Mouse (Mus musculus) neural tube, embryonic 15.5 days (tissue): ENCODE measurements around the gene Paqr4. TPM values are rescaled to one million over a fixed set of nuclear protein-coding genes. Genes with fewer than 3 reads are reported as not detected.
"Not testable (repeated sequence)": the region's sequence is repeated elsewhere in the genome, so short reads cannot be mapped to it uniquely, and the experiment has no call there.

Experiments used
- ATAC-seq: fragments of 200-750 bp; cut with Nextera tagmentation; 2 replicates; pipeline ENCODE4 v1.8.0; 2017; ENCODE audit warnings: mild to moderate bottlenecking, moderate TSS enrichment, moderate library complexity; ENCODE audit not compliant: low FRiP score
- H3K27ac ChIP-seq: fragments of 300-500 bp; sonication (generic); replicated peaks from 2 replicates; pipeline ENCODE4 v1.5.1; 2015; ENCODE audit warnings: mild to moderate bottlenecking, inconsistent platforms
- H3K27me3 ChIP-seq: fragments of 300-500 bp; sonication (generic); replicated peaks from 2 replicates; pipeline ENCODE4 v1.6.1; 2015; ENCODE audit warnings: inconsistent platforms
- H3K36me3 ChIP-seq: fragments of 300-500 bp; sonication (generic); 2 replicates; pipeline ENCODE4 v1.6.1; 2015; ENCODE audit warnings: inconsistent platforms
- H3K4me1 ChIP-seq: fragments of 300-500 bp; sonication (generic); 2 replicates; pipeline ENCODE4 v1.6.1; 2015; ENCODE audit warnings: inconsistent platforms
- H3K4me2 ChIP-seq: fragments of 300-500 bp; sonication (generic); 2 replicates; pipeline ENCODE4 v1.6.1; 2015; ENCODE audit warnings: inconsistent platforms, mild to moderate bottlenecking, moderate library complexity
- H3K4me3 ChIP-seq: fragments of 300-500 bp; sonication (generic); replicated peaks from 2 replicates; pipeline ENCODE4 v1.5.1; 2015; ENCODE audit warnings: mild to moderate bottlenecking, inconsistent platforms
- H3K9ac ChIP-seq: fragments of 300-500 bp; sonication (generic); replicated peaks from 2 replicates; pipeline ENCODE4 v1.6.1; 2015; ENCODE audit warnings: mild to moderate bottlenecking, inconsistent platforms
- H3K9me3 ChIP-seq: fragments of 300-500 bp; sonication (generic); replicated peaks from 2 replicates; pipeline ENCODE4 v1.6.1; 2016; ENCODE audit warnings: inconsistent platforms
- WGBS: fragments of 180-500 bp; shearing (Covaris S2); methylation state at CpG from one replicate; pipeline ENCODE4 v1.1.7; 2015; ENCODE audit warnings: mixed read lengths; 5-methylcytosine and 5-hydroxymethylcytosine counted together
- polyA plus RNA-seq: library from polyadenylated mRNA; unstranded; fragments of >200 nt; fragmentation: Nextera tagmentation; extraction: Ambion mirVana; gene quantifications from 2 replicates; pipeline ENCODE4 v1.2.1, GENCODE M21; 2015

Paqr4 gene
- polyA plus RNA-seq: 53.0 and 60.0 TPM in 2 replicates

DNA sequence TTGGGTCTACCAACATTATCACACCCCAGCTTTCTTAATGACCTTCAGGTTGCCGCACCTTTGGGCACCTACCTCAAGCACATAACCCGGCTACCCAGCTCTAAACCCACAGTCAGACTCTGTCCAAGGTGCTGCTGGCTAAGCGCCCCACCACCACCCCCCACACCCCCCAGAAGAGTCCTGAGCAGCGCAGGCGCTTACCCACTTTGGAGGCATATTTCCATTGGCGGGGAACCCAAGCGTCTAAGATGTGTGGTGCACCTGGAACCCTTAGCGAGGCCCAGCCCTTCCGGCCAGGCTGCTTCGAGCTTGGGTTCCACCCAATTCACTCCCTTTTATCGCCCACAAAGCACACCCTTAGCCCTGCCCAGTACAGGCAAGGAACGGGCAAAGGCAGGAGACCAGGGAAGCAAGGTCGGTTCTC lies at the start of gene Paqr4:
Paqr4 (minus strand) TSS at position 270 of the 424 bp plus-strand sequence.
- 8% methylated on average over 13 of the region's 13 CpGs for WGBS
- peak; percentile 23 for ATAC-seq
- Histone ChIP-seq H3K9me3 (no peaks in the 10 kb centered on the region), H3K27me3 (peaks cover 49% of the 10 kb centered on the region), H3K4me3 (peak within 1 kb of the TSS; percentile 84), H3K27ac (peak within 1 kb of the TSS; percentile 85), H3K4me1 (peaks cover 52% of the 10 kb centered on the region), H3K9ac (peak within 1 kb of the TSS; percentile 81), H3K4me2 (peak within 1 kb of the TSS; percentile 84), H3K36me3 (peaks cover 21% of the 10 kb centered on the region)

DNA sequence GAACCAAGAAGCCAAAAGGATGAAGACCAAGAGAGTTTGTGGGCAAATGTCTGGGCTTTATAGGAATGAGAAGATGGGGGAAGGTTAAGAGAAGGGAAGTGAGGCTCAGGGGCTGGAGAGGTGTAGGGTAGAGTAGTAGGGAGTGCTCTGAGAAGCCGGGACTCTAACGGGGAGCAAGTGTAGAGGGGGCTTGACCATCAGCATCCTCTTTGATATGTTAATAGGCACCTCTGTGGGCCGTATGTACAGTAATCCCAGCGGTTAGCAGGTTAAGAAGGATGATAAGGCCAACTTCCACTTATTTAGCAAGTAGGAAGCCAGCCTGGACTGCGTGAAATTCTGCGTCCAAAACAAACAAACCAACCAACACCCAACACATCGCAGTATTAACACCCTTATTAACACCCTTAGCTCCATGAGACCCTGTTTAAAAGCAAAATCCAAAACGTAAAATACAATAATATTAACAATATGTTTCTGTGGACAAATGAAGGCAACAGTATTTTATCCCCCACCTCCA lies 49.1 kb upstream of the Paqr4 start:
- H3K9me3 ChIP-seq: no peaks in the 10 kb centered on the region
- H3K4me3 ChIP-seq: peak overlapping the region; percentile 45
- ATAC-seq: no peak
- H3K4me1 ChIP-seq: peaks cover 49% of the 10 kb centered on the region
- H3K4me2 ChIP-seq: peak overlapping the region; percentile 71
- peaks cover 2% of the 10 kb centered on the region; the same call in 1 of the 2 replicates for H3K36me3 ChIP-seq
- H3K9ac ChIP-seq: peak overlapping the region; percentile 77
- 18% methylated on average over 8 of the region's 8 CpGs for WGBS
- H3K27ac ChIP-seq: peak overlapping the region; percentile 91
- no peaks in the 10 kb centered on the region for H3K27me3 ChIP-seq

DNA sequence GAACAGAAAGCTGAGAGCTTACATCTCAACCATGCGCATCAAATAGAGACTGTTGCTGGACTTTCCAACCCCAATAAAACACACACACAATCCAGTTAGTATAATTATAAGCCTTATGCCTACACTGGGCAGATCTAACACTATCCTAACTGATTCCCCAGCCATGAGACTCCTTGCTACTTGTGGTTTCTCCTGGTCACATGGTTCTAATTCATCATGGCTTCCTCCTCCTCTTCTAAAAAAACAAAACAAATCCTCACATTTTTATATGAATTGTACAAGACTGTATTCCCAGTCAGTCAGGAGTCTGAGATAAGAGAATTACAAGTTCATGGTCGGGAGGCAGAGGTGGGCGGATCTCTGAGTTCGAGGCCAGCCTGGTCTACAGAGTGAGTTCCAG lies 48.3 kb upstream of the Paqr4 start:
- Histone ChIP-seq H3K9me3 (no peaks in the 10 kb centered on the region), H3K4me1 (peaks cover 53% of the 10 kb centered on the region), H3K27ac (no peak overlapping the region), H3K4me3 (no peak overlapping the region), H3K27me3 (no peaks in the 10 kb centered on the region), H3K36me3 (peaks cover 2% of the 10 kb centered on the region; the same call in 1 of the 2 replicates), H3K9ac (no peak overlapping the region), H3K4me2 (no peak overlapping the region)
- 95% methylated on average over 4 of the region's 4 CpGs for whole genome bisulfite sequencing
- no peak for ATAC-seq

DNA sequence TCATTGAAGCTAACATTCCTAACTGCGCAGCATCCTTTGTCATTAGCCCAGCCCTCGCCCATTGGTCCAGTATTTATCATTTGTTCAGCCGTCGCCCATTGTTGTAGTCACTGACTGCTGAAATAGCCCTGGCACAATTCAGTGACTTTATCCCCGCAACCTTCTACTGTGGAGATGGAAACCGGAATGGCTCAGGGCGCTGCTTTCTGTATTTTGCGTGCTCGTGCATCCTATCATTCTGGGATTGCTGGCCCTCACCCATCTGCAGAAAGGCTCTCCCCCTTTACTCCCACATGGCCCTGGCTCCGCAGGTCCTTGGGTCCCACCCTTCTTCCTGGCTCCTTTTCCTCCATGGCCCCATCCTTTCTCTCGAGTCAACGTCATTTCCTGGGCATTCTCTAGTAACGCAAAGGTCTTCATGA lies 45.9 kb upstream of the Paqr4 start:
- H3K9ac ChIP-seq: peak overlapping the region; percentile 55
- H3K27me3 ChIP-seq: no peaks in the 10 kb centered on the region
- peak overlapping the region; percentile 95 for H3K27ac ChIP-seq
- H3K9me3 ChIP-seq: no peaks in the 10 kb centered on the region
- H3K4me1 ChIP-seq: peaks cover 40% of the 10 kb centered on the region
- 7% methylated on average over 13 of the region's 13 CpGs for WGBS
- H3K4me2 ChIP-seq: peak overlapping the region; percentile 75
- H3K36me3 ChIP-seq: no peaks in the 10 kb centered on the region
- peak overlapping the region; percentile 72 for H3K4me3 ChIP-seq
- ATAC-seq: peak; percentile 72

DNA sequence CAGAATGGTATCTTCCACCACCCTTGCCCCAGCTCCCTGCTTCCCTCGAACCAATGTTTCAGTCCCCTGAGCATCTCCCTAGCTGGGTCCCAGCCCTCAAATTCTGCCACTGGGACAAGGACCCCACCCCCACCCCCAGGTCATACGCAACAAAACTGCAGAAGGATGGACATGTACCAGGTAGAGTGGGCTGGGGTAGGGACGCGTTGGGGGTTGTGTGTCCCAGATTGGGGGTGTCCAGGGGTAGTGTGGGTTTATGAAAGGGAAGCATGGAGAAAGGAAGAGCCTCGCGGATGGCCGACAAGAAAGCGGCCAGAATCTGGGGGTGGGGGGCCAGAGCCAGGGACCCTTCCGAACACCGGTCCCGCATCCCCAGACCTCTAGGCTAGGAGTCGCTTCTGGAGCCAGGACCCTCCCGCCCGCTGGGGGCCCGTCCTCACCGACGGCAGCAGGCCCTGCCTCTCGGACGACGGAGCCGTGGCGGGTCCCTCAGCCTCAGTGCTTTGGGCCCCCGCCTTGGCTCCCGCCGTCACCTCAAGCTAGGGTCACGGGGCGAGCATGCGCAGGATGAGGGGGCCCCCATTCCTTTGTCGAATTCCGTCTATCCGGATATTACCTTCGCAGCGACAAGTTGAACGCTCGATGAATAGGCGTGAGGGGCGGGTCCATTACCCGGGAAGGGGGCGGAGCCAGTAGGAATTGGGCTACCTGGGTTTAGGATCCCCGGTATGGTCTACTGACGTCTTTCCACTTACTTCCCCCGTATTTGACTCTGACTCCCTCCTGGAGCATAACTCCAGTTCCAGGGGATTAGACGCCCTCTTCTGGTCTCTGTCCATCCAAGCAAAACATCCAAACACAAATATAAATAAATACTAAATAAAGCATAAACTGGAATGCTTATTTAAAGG lies 45.1 kb upstream of the Paqr4 start, which contains the start of gene Flywch2:
Flywch2 (minus strand) TSS at position 521 of the 911 bp plus-strand sequence.
- WGBS: 1% methylated on average over 43 of the region's 43 CpGs
- no peaks in the 10 kb centered on the region for H3K36me3 ChIP-seq
- peak within 1 kb of the TSS; percentile 95 for H3K27ac ChIP-seq
- peak within 1 kb of the TSS; percentile 82 for H3K9ac ChIP-seq
- H3K4me1 ChIP-seq: peaks cover 33% of the 10 kb centered on the region
- H3K27me3 ChIP-seq: no peaks in the 10 kb centered on the region
- H3K9me3 ChIP-seq: no peaks in the 10 kb centered on the region
- peak; percentile 92 for ATAC-seq
- peak within 1 kb of the TSS; percentile 75 for H3K4me2 ChIP-seq
- peak within 1 kb of the TSS; percentile 72 for H3K4me3 ChIP-seq

DNA sequence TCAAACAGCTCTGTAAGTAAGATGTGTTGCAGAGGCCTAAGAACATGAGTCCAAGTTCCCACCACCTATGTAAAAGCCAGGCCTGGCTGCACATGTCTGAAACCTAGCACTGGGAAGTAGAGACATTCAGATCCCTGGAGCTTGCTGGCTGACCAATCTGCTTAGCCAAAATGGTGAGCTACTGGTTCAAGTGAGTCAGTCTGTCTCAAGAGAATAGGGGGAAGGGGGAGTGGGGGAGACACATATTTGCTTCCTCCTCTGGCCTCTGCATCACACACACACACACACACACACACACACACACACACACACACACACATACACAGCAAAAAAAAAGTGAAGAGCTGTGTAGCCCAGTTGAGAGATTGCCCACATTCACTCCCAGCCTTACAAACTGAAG lies 42.7 kb upstream of the Paqr4 start:
- ATAC-seq: no peak
- Histone ChIP-seq H3K36me3 (peaks cover 6% of the 10 kb centered on the region; the same call in 1 of the 2 replicates), H3K9ac (no peak overlapping the region), H3K4me3 (no peak overlapping the region), H3K4me2 (no peak overlapping the region), H3K27me3 (no peaks in the 10 kb centered on the region), H3K9me3 (no peaks in the 10 kb centered on the region), H3K27ac (no peak overlapping the region), H3K4me1 (peaks cover 18% of the 10 kb centered on the region)

DNA sequence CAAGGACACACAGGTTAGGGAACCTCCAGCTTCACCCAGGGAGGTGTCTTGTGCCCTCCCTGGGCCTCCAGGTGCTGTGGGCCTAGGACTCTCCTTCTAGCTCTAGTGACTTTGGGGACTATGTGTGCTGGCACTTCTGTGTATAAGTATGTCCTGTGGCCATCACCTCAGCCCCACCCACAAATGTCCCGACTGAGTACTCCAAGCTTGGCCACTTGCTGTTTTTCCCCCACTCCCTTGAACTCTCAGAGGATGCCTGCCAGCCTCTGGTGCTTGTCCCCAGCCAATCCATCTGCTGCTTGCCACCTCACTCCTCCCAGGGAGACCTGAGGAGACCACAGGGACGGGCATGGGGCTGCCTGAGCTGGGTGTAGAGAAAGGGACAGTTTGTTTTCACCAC lies 37.8 kb upstream of the Paqr4 start:
- no peak overlapping the region for H3K27ac ChIP-seq
- no peak overlapping the region for H3K9ac ChIP-seq
- H3K27me3 ChIP-seq: no peaks in the 10 kb centered on the region
- H3K4me3 ChIP-seq: no peak overlapping the region
- H3K4me2 ChIP-seq: no peak overlapping the region
- ATAC-seq: no peak
- H3K9me3 ChIP-seq: no peaks in the 10 kb centered on the region
- H3K36me3 ChIP-seq: peaks cover 6% of the 10 kb centered on the region; the same call in 1 of the 2 replicates
- WGBS: 72% methylated on average over 2 of the region's 2 CpGs
- peaks cover 5% of the 10 kb centered on the region; the same call in 1 of the 2 replicates for H3K4me1 ChIP-seq

DNA sequence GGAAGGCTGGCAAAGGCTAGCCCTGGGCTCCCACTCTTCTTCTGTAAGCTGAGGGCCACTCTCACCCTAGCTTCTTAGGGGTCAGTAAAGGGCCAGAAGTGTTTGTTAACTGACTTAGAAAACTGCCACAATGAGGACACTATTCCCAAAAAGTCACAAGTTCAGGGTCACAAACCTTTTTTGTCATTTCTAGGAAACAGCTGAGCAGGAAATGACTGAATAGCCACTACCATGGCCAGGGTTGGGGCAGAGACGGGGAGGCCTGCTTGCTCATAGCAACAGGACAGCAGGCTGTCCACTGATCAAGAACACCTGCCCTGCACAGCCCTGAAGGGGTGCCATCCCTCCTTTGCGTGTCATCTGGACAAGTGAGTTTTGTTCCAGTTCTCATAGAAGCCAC lies 36.5 kb upstream of the Paqr4 start:
- peaks cover 6% of the 10 kb centered on the region; the same call in 1 of the 2 replicates for H3K36me3 ChIP-seq
- H3K9me3 ChIP-seq: no peaks in the 10 kb centered on the region
- peaks cover 13% of the 10 kb centered on the region for H3K4me1 ChIP-seq
- WGBS: 85% methylated on average over 2 of the region's 2 CpGs
- H3K9ac ChIP-seq: no peak overlapping the region
- H3K4me2 ChIP-seq: no peak overlapping the region
- no peak overlapping the region for H3K4me3 ChIP-seq
- ATAC-seq: no peak
- H3K27ac ChIP-seq: no peak overlapping the region
- H3K27me3 ChIP-seq: no peaks in the 10 kb centered on the region

DNA sequence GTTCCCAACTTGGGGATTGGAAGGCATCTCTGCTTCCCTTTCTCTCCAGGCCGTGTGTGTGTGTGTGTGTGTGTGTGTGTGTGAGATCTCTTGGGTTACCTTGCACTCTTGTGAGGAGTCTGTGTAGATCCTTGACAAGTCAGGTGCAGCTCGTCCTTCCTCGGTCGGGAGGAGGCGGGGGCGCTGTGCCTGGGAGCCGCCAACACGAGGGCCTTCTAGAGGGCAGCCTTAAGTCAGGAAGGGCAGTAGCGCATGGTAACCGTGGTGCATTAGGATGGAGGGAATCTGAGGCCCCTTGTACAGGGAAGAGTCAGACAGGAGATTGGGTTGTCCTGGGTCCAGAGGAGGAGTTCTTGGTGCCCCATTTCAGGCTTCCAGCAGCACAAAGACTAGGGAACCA lies 35.5 kb upstream of the Paqr4 start:
- ATAC-seq: no peak
- Histone ChIP-seq H3K9ac (no peak overlapping the region), H3K27me3 (no peaks in the 10 kb centered on the region), H3K27ac (no peak overlapping the region), H3K36me3 (peaks cover 6% of the 10 kb centered on the region; the same call in 1 of the 2 replicates), H3K4me3 (no peak overlapping the region), H3K4me1 (peaks cover 16% of the 10 kb centered on the region), H3K4me2 (no peak overlapping the region), H3K9me3 (no peaks in the 10 kb centered on the region)
- 79% methylated on average over 10 of the region's 10 CpGs for WGBS

DNA sequence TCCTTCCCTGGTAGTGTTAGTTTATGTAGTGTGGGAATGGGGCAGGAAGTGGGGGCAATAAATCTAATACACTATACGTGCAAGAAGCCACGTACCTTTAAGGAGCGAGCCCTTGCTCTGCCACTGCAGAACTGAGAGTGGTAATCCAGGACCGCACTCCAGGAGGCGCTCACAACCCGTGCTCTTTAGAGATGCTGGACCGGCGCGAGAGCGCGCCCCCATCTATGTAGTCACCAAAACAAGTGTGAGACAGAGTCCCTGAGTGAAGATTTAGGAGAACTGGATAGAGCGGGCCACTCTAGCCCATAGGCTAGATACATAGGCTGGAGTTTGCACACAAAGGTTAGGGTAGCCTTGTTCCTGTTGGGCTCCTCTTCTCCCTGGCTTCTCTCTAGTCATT lies 33.4 kb upstream of the Paqr4 start:
- Histone ChIP-seq H3K36me3 (peaks cover 6% of the 10 kb centered on the region), H3K27ac (no peak overlapping the region), H3K4me3 (no peak overlapping the region), H3K4me1 (peaks cover 32% of the 10 kb centered on the region), H3K9me3 (no peaks in the 10 kb centered on the region), H3K4me2 (peak overlapping the region; percentile 17; the same call in 1 of the 2 replicates), H3K9ac (no peak overlapping the region), H3K27me3 (no peaks in the 10 kb centered on the region)
- WGBS: 3% methylated on average over 12 of the region's 12 CpGs
- ATAC-seq: no peak

DNA sequence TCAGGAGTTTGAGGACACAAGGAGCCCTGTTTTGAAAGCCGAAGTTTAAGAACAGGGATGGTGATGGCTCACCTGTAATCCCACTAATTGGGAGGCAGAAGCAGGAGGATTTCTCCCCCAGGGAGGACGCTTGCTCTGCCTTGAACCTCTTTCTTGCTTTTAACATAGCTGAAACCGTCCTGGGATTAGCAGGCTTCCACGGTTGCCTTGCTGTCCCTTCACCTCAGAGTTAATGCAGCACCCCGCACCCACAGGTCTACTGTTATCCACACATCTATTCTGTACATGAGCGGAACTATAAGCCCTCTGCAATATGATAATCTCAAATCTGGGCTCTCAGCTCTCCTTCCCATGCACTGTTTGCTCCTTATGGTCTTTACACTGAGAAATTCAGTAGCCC lies 33.0 kb upstream of the Paqr4 start:
- H3K36me3 ChIP-seq: peaks cover 5% of the 10 kb centered on the region; the same call in 1 of the 2 replicates
- H3K4me2 ChIP-seq: 0 out of 2 replicates have a peak overlapping the region, but pooled peaks have one; percentile 17
- H3K4me1 ChIP-seq: peaks cover 36% of the 10 kb centered on the region
- no peaks in the 10 kb centered on the region for H3K9me3 ChIP-seq
- no peaks in the 10 kb centered on the region for H3K27me3 ChIP-seq
- 77% methylated on average over 6 of the region's 6 CpGs for WGBS
- ATAC-seq: no peak
- no peak overlapping the region for H3K4me3 ChIP-seq
- no peak overlapping the region for H3K27ac ChIP-seq
- no peak overlapping the region for H3K9ac ChIP-seq

DNA sequence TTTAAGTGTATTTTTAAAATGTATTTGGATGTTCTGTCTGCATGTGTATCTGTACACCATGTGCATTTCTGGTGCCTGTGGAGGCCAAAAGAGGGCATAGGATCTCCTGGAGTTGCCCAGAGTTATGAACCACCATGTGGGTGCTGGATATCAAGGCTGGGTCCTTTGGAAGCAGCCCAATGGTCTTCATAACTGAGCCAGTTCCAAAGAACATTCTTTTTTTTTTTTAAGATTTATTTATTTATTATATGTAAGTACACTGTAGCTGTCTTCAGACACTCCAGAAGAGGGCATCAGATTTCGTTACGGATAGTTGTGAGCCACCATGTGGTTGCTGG lies 31.5 kb upstream of the Paqr4 start:
- Histone ChIP-seq H3K27ac (peak overlapping the region; percentile 76), H3K4me1 (peaks cover 39% of the 10 kb centered on the region), H3K9ac (peak overlapping the region; percentile 43; the same call in 1 of the 2 replicates), H3K4me2 (peak overlapping the region; percentile 61), H3K4me3 (peak overlapping the region; percentile 93)
- not testable (repeated sequence) for H3K36me3 ChIP-seq, ATAC-seq, H3K9me3 ChIP-seq, H3K27me3 ChIP-seq
- 88% methylated on average over 2 of the region's 2 CpGs for WGBS
